Mouse (Mus musculus) frontal cortex, postnatal 36 days (tissue): ENCODE data around the gene Plxnb1.

Experiments used
- DNase-seq, 2 experiments: peaks; one replicate each; pipeline ENCODE4 v3.0.0; 2022; ENCODE audit warnings: low spot score in 2 of 2

Plxnb1 gene

GRCm38 (mm10) chr9:109161941-109162340 lies 66.8 kb downstream of the Plxnb1 start, which contains the start of gene Fbxw21:
TSS of gene Fbxw21 (minus strand) at chr9:109162041.
- DNase-seq: no peak

- no peak for DNase-seq
Measured at GRCm38 (mm10) chr9:109167316-109167715, 72.1 kb downstream of the Plxnb1 start.
